Mouse (Mus musculus) ES-E14 (cell line): ENCODE measurements around the gene Zfp664. TPM values are rescaled to one million over a fixed set of nuclear protein-coding genes. Genes with fewer than 3 reads are reported as not detected.
A peak's percentile ranks its signal among the peaks of the same experiment; 100 is the strongest.

Experiments
- DNase-seq: peaks from one replicate; pipeline ENCODE4 v3.0.0-alpha.2; 2013; ENCODE audit warnings: low read depth, low spot score
- H3K27ac ChIP-seq: 2 replicates; pipeline ENCODE4 v1.5.1; 2012; ENCODE audit warnings: low read depth, mild to moderate bottlenecking, low read length, moderate library complexity, mixed read lengths; ENCODE audit not compliant: poor library complexity, insufficient read depth, severe bottlenecking
- H3K36me3 ChIP-seq: 2 replicates; pipeline ENCODE4 v1.6.1; 2012; ENCODE audit warnings: mild to moderate bottlenecking, low read length, moderate library complexity, mixed read lengths; ENCODE audit not compliant: control insufficient read depth, poor library complexity, insufficient read depth, severe bottlenecking
- H3K4me1 ChIP-seq, 2 experiments: fragments of 150-350 bp in 1 of 2; sonication (generic) in 1 of 2; 2 replicates each; pipeline ENCODE4 v1.6.1; 2012; ENCODE audit warnings: low read length in 2 of 2, mild to moderate bottlenecking in 1 of 2, mixed read lengths in 1 of 2; ENCODE audit not compliant: control insufficient read depth in 2 of 2, insufficient read depth in 2 of 2, poor library complexity in 1 of 2
- H3K4me3 ChIP-seq, 2 experiments: fragments of 150-350 bp in 1 of 2; sonication (generic) in 1 of 2; 2 replicates each; pipeline ENCODE4 v1.5.1; 2012; ENCODE audit warnings: low read length in 2 of 2, low read depth in 1 of 2, mild to moderate bottlenecking in 1 of 2, mixed read lengths in 1 of 2; ENCODE audit not compliant: insufficient read depth in 1 of 2, poor library complexity in 1 of 2, severe bottlenecking in 1 of 2
- H3K9ac ChIP-seq: 2 replicates; pipeline ENCODE4 v1.6.1; 2012; ENCODE audit warnings: low read depth, mild to moderate bottlenecking, low read length, mixed read lengths; ENCODE audit not compliant: poor library complexity, insufficient read depth, severe bottlenecking
- H3K9me3 ChIP-seq: fragments of 150-350 bp; sonication (generic); 2 replicates; pipeline ENCODE4 v1.6.1; 2012; ENCODE audit warnings: low read depth, mild to moderate bottlenecking, low read length; ENCODE audit not compliant: control insufficient read depth, insufficient read depth
- CHD2 ChIP-seq: IDR thresholded peaks from 2 replicates; pipeline ENCODE4 v1.6.1; 2014; ENCODE audit warnings: mild to moderate bottlenecking, low read depth, low read length, inconsistent platforms
- HCFC1 ChIP-seq: IDR thresholded peaks from 2 replicates; pipeline ENCODE4 v1.6.1; 2012; ENCODE audit warnings: low read length, inconsistent platforms, borderline replicate concordance; ENCODE audit not compliant: insufficient read depth
- MAFK ChIP-seq: IDR thresholded peaks from 2 replicates; pipeline ENCODE4 v1.6.1; 2014; ENCODE audit warnings: mild to moderate bottlenecking, low read depth, low read length, inconsistent platforms; ENCODE audit not compliant: insufficient read depth
- ZC3H11A ChIP-seq: IDR thresholded peaks from 2 replicates; pipeline ENCODE4 v1.6.1; 2012; ENCODE audit warnings: low read depth, mild to moderate bottlenecking, inconsistent platforms, low read length, borderline replicate concordance
- ZNF384 ChIP-seq: IDR thresholded peaks from 2 replicates; pipeline ENCODE4 v1.6.1; 2012; ENCODE audit warnings: low read depth, low read length, inconsistent platforms
- in situ Hi-C, 2 experiments: fragments of 600-800 bp; cut with MboI; formaldehyde crosslinking; loops; one replicate each; pipeline ENCODE4 v1.15.1; 2025; ENCODE audit warnings: low sequenced_read_pairs in 2 of 2, inconsistent platforms in 1 of 2; ENCODE audit not compliant: unreplicated experiment in 2 of 2
- total RNA-seq: library from RNA; depleted of rRNA; stranded (reverse); fragments of 300-350 nt; gene quantifications from 2 replicates; pipeline ENCODE4 v1.2.3, GENCODE M21; 2012; rRNA removed

Gene Zfp664
- total RNA-seq, 1 experiment, result 27.4 TPM

GRCm38 (mm10) chr5:124944384-124944783, 81.9 kb downstream of the Zfp664 start:
- Histone ChIP-seq H3K27ac (no peak overlapping the region), H3K4me1 (no peaks in the 10 kb centered on the region), H3K4me3 (no peak overlapping the region), H3K9ac (no peak overlapping the region), H3K36me3 (no peaks in the 10 kb centered on the region), H3K9me3 (no peaks in the 10 kb centered on the region)
- DNase-seq, result no peak
- TF ChIP-seq HCFC1 (no peak), ZC3H11A (no peak), CHD2 (no peak), MAFK (no peak), ZNF384 (no peak)
- in situ Hi-C loops, result no loop called here

GRCm38 (mm10) chr5:124945046-124945445, 82.6 kb downstream of the Zfp664 start:
- H3K36me3 ChIP-seq, result no peaks in the 10 kb centered on the region
- no peak for DNase-seq
- in situ Hi-C loops, result no loop called here
- H3K9me3 ChIP-seq, result no peaks in the 10 kb centered on the region
- TF ChIP-seq MAFK (no peak), ZNF384 (no peak), ZC3H11A (no peak), CHD2 (no peak), HCFC1 (no peak)
- no peak overlapping the region for H3K27ac ChIP-seq
- H3K4me1 ChIP-seq, result no peaks in the 10 kb centered on the region
- no peak overlapping the region for H3K4me3 ChIP-seq
- no peak overlapping the region for H3K9ac ChIP-seq

GRCm38 (mm10) chr5:124950623-124951278, 88.3 kb downstream of the Zfp664 start:
- no peak overlapping the region; a peak in 1 of 4 replicates for H3K4me3 ChIP-seq
- TF ChIP-seq MAFK (no peak), ZNF384 (no peak), HCFC1 (no peak), CHD2 (no peak), ZC3H11A (no peak)
- no peaks in the 10 kb centered on the region for H3K36me3 ChIP-seq
- peaks cover 3 to 8% of the 10 kb centered on the region in 2 experiments; a peak in 1 of 4 replicates for H3K4me1 ChIP-seq
- H3K9ac ChIP-seq, result no peak overlapping the region
- in situ Hi-C loops, result no loop called here
- no peak overlapping the region for H3K27ac ChIP-seq
- no peaks in the 10 kb centered on the region for H3K9me3 ChIP-seq
- no peak for DNase-seq

DNA sequence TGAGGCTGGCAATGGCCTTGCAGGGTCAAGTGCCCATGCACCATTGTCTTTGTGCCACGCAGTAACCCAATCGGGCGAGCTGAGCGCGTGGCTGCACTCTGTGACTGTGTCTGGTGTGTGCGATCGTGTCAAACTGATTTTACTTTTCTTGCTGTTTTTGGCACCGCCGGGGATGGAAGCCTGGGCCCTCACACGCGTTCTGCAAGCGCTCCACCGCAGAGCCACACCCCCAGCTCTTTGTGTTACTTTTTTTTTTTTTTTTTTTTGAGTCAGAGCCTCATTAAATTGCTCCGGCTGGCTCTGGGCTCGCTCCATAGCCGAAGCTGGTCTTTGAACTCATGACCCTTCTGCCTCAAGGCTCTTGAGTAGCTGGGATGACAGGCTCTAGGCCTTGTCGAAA, 88.8 kb downstream of the Zfp664 start:
- no peak for DNase-seq

More for the DNA sequence above, 88.8 kb downstream of the Zfp664 start:
- Histone ChIP-seq H3K27ac (no peak overlapping the region), H3K4me1 (peaks cover 3 to 8% of the 10 kb centered on the region in 2 experiments; a peak in 1 of 4 replicates), H3K9ac (no peak overlapping the region), H3K36me3 (no peaks in the 10 kb centered on the region), H3K9me3 (no peaks in the 10 kb centered on the region), H3K4me3 (no peak overlapping the region; a peak in 1 of 4 replicates)
- in situ Hi-C loops, result no loop called here
- TF ChIP-seq ZNF384, result peak; percentile 95
- no peak for TF ChIP-seq ZC3H11A
- TF ChIP-seq HCFC1, result no peak
- no peak for TF ChIP-seq CHD2
- TF ChIP-seq MAFK, result no peak

Other genes starting within 250 kb of the Zfp664 start
- 24.5 and 29.7 TPM in 2 replicates for gene Atp6v0a2, start 234.1 kb upstream of the Zfp664 start, total RNA-seq
- 1.7 and 2.3 TPM in 2 replicates for gene Dnah10, start 137.6 kb upstream of the Zfp664 start, total RNA-seq
- 3.9 and 5.0 TPM in 2 replicates for gene Ccdc92, start 267 bp upstream of the Zfp664 start, total RNA-seq
- gene Rflna, start 140.5 kb downstream of the Zfp664 start, total RNA-seq, result 0.53 and 1.5 TPM in 2 replicates